Mouse (Mus musculus): ENCODE results near the gene Kcnt2. TPM values are rescaled to one million over a fixed set of nuclear protein-coding genes. Genes with fewer than 3 reads are reported as not detected.

Kcnt2 gene
- polyA plus RNA-seq, 1 experiment from 2014 or later: 1.1 TPM

GRCm38 (mm10) chr1:140451924-140452323 is 206.0 kb downstream of the Kcnt2 start:
- Histone ChIP-seq H3K9me3 (ENCODE audit: low read depth, low read length) (no peaks in the 10 kb centered on the region), H3K4me3 (ENCODE audit: low read depth, low read length) (no peak overlapping the region), H3K4me1 (ENCODE audit: insufficient read depth) (no peaks in the 10 kb centered on the region), H3K36me3 (ENCODE audit: insufficient read depth) (no peaks in the 10 kb centered on the region), H3K4me2 (no peak overlapping the region), H3K27me3 (ENCODE audit: insufficient read depth, low read length) (no peaks in the 10 kb centered on the region), H3K27ac (ENCODE audit: low read depth) (no peak overlapping the region), H3K9ac (no peak overlapping the region)
- WGBS: 64% methylated on average over 1 of the region's 1 CpGs
- TF ChIP-seq CTCF (IDR thresholded peaks at IDR 0.05; ENCODE audit: low read depth): no peak
- no peak for DNase-seq
- ATAC-seq (ENCODE audit: insufficient read depth): no peak

GRCm38 (mm10) chr1:140455903-140456302 is 209.9 kb downstream of the Kcnt2 start:
- Histone ChIP-seq H3K9ac (no peak overlapping the region), H3K4me3 (ENCODE audit: low read depth, low read length) (no peak overlapping the region), H3K9me3 (ENCODE audit: low read depth, low read length) (no peaks in the 10 kb centered on the region), H3K27me3 (ENCODE audit: insufficient read depth, low read length) (no peaks in the 10 kb centered on the region), H3K27ac (ENCODE audit: low read depth) (no peak overlapping the region), H3K4me1 (ENCODE audit: insufficient read depth) (no peaks in the 10 kb centered on the region), H3K36me3 (ENCODE audit: insufficient read depth) (no peaks in the 10 kb centered on the region), H3K4me2 (no peak overlapping the region)
- TF ChIP-seq CTCF (IDR thresholded peaks at IDR 0.05; ENCODE audit: low read depth): no peak
- whole genome bisulfite sequencing: 32% methylated on average over 2 of the region's 2 CpGs
- DNase-seq (no peak), ATAC-seq (ENCODE audit: insufficient read depth) (no peak)

GRCm38 (mm10) chr1:140456873-140457272 is 210.9 kb downstream of the Kcnt2 start:
- Histone ChIP-seq H3K4me1 (ENCODE audit: insufficient read depth) (no peaks in the 10 kb centered on the region), H3K9ac (no peak overlapping the region), H3K4me3 (ENCODE audit: low read depth, low read length) (no peak overlapping the region), H3K36me3 (ENCODE audit: insufficient read depth) (no peaks in the 10 kb centered on the region), H3K27me3 (ENCODE audit: insufficient read depth, low read length) (no peaks in the 10 kb centered on the region), H3K9me3 (ENCODE audit: low read depth, low read length) (no peaks in the 10 kb centered on the region), H3K4me2 (no peak overlapping the region), H3K27ac (ENCODE audit: low read depth) (no peak overlapping the region)
- 74% methylated on average over 2 of the region's 2 CpGs for WGBS
- ATAC-seq (ENCODE audit: insufficient read depth) (no peak), DNase-seq (no peak)
- no peak for TF ChIP-seq CTCF (IDR thresholded peaks at IDR 0.05; ENCODE audit: low read depth)

- H3K4me3 ChIP-seq (ENCODE audit: low read depth, low read length): no peak overlapping the region
- no peaks in the 10 kb centered on the region for H3K4me1 ChIP-seq (ENCODE audit: insufficient read depth)
- H3K4me2 ChIP-seq: no peak overlapping the region
- no peaks in the 10 kb centered on the region for H3K27me3 ChIP-seq (ENCODE audit: insufficient read depth, low read length)
- WGBS: 76% methylated on average over 4 of the region's 4 CpGs
- TF ChIP-seq CTCF (IDR thresholded peaks at IDR 0.05; ENCODE audit: low read depth): no peak
- no peak overlapping the region for H3K27ac ChIP-seq (ENCODE audit: low read depth)
- no peak for ATAC-seq (ENCODE audit: insufficient read depth)
- no peak overlapping the region for H3K9ac ChIP-seq
- no peaks in the 10 kb centered on the region for H3K36me3 ChIP-seq (ENCODE audit: insufficient read depth)
- DNase-seq: peak; percentile 1
- no peaks in the 10 kb centered on the region for H3K9me3 ChIP-seq (ENCODE audit: low read depth, low read length)
These were observed 222.4 kb downstream of the Kcnt2 start for GRCm38 (mm10) chr1:140468315-140468714.

GRCm38 (mm10) chr1:140469586-140469985 is 223.6 kb downstream of the Kcnt2 start:
- Histone ChIP-seq H3K4me2 (no peak overlapping the region), H3K9ac (no peak overlapping the region), H3K4me3 (ENCODE audit: low read depth, low read length) (no peak overlapping the region), H3K27me3 (ENCODE audit: insufficient read depth, low read length) (no peaks in the 10 kb centered on the region), H3K36me3 (ENCODE audit: insufficient read depth) (no peaks in the 10 kb centered on the region), H3K4me1 (ENCODE audit: insufficient read depth) (no peaks in the 10 kb centered on the region), H3K27ac (ENCODE audit: low read depth) (no peak overlapping the region), H3K9me3 (ENCODE audit: low read depth, low read length) (no peaks in the 10 kb centered on the region)
- WGBS: 89% methylated on average over 1 of the region's 1 CpGs
- no peak for TF ChIP-seq CTCF (IDR thresholded peaks at IDR 0.05; ENCODE audit: low read depth)
- ATAC-seq (ENCODE audit: insufficient read depth): no peak
- DNase-seq: no peak

GRCm38 (mm10) chr1:140476921-140477320 is 231.0 kb downstream of the Kcnt2 start:
- no peak for TF ChIP-seq CTCF (IDR thresholded peaks at IDR 0.05; ENCODE audit: low read depth)
- ATAC-seq (ENCODE audit: insufficient read depth): no peak
- H3K4me1 ChIP-seq (ENCODE audit: insufficient read depth): no peaks in the 10 kb centered on the region
- H3K4me2 ChIP-seq: no peak overlapping the region
- H3K27ac ChIP-seq (ENCODE audit: low read depth): no peak overlapping the region
- DNase-seq: no peak
- no peaks in the 10 kb centered on the region for H3K36me3 ChIP-seq (ENCODE audit: insufficient read depth)
- no peaks in the 10 kb centered on the region for H3K9me3 ChIP-seq (ENCODE audit: low read depth, low read length)
- WGBS: 45% methylated on average over 2 of the region's 2 CpGs
- no peaks in the 10 kb centered on the region for H3K27me3 ChIP-seq (ENCODE audit: insufficient read depth, low read length)
- no peak overlapping the region for H3K4me3 ChIP-seq (ENCODE audit: low read depth, low read length)
- no peak overlapping the region for H3K9ac ChIP-seq

DNA sequence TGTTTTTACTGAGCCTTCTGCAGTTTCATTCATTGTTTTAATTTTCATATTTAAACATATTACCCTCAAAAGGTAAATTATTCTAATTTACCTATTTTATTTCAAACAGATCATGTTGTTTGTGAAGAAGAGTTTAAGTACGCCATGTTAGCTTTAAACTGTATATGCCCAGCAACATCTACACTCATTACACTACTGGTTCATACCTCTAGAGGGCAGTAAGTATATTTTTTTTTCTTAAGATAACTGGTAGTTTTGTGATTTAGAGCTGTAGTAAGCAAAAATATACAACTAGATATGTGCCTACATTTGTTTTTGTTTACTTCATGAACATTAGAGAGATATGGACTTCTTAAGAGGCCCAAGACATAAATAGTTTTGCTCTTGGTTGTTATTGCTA is 238.1 kb downstream of the Kcnt2 start:
- Histone ChIP-seq H3K36me3 (ENCODE audit: insufficient read depth) (no peaks in the 10 kb centered on the region), H3K4me2 (no peak overlapping the region), H3K4me1 (ENCODE audit: insufficient read depth) (no peaks in the 10 kb centered on the region), H3K9ac (no peak overlapping the region), H3K4me3 (ENCODE audit: low read depth, low read length) (no peak overlapping the region), H3K27me3 (ENCODE audit: insufficient read depth, low read length) (no peaks in the 10 kb centered on the region), H3K27ac (ENCODE audit: low read depth) (no peak overlapping the region), H3K9me3 (ENCODE audit: low read depth, low read length) (no peaks in the 10 kb centered on the region)
- no peak for ATAC-seq (ENCODE audit: insufficient read depth)
- 0 out of 2 replicates have a peak, but pooled peaks have one; percentile 6 for TF ChIP-seq CTCF (IDR thresholded peaks at IDR 0.05; ENCODE audit: low read depth)
- WGBS: 77% methylated on average over 1 of the region's 1 CpGs
- no peak for DNase-seq

GRCm38 (mm10) chr1:140489816-140490215 is 243.9 kb downstream of the Kcnt2 start:
- WGBS: 54% methylated on average over 2 of the region's 2 CpGs
- Histone ChIP-seq H3K9ac (no peak overlapping the region), H3K27me3 (ENCODE audit: insufficient read depth, low read length) (no peaks in the 10 kb centered on the region), H3K4me3 (ENCODE audit: low read depth, low read length) (no peak overlapping the region), H3K27ac (ENCODE audit: low read depth) (no peak overlapping the region), H3K4me2 (no peak overlapping the region), H3K9me3 (ENCODE audit: low read depth, low read length) (no peaks in the 10 kb centered on the region), H3K36me3 (ENCODE audit: insufficient read depth) (no peaks in the 10 kb centered on the region), H3K4me1 (ENCODE audit: insufficient read depth) (no peaks in the 10 kb centered on the region)
- DNase-seq (peak; percentile 2), ATAC-seq (ENCODE audit: insufficient read depth) (no peak)
- no peak for TF ChIP-seq CTCF (IDR thresholded peaks at IDR 0.05; ENCODE audit: low read depth)

Measured in lung, embryonic 14.5 days (tissue).